Mouse (Mus musculus): Measurements from ENCODE around the gene Zswim3.

GRCm38 (mm10) chr2:164815348-164815747 is 10.4 kb downstream of the Zswim3 start:
- no peak for TF ChIP-seq CTCF (conservative IDR thresholded peaks at IDR 0.05; ENCODE audit: insufficient read depth, insufficient read length, low read depth, low read length)
- TF ChIP-seq POLR2A (IDR thresholded peaks at IDR 0.05; ENCODE audit: low read depth, low read length) = no peak
